Mouse (Mus musculus): ENCODE measurements around the gene AI854703.

GRCm38 (mm10) chr6:48591221-48591845 is 35.2 kb upstream of the AI854703 start:
- TF ChIP-seq CTCF (IDR thresholded peaks at IDR 0.05; ENCODE audit: low read depth, low read length): no peak
- no peak for TF ChIP-seq POLR2A (IDR thresholded peaks at IDR 0.05; ENCODE audit: borderline replicate concordance, low read depth, low read length)

All from bone marrow macrophage, adult 2 months (primary cell).